Mouse (Mus musculus): ENCODE results near the gene Fubp3. TPM values are rescaled to one million over a fixed set of nuclear protein-coding genes. Genes with fewer than 3 reads are reported as not detected.

Fubp3 gene
- polyA plus RNA-seq, 1 experiment from 2014 or later: 63.0 TPM

GRCm38 (mm10) chr2:31641929-31642328 is 69.5 kb downstream of the Fubp3 start:
- no peak for ATAC-seq (replicated peaks)
- Histone ChIP-seq H3K4me2 (replicated peaks) (no peak overlapping the region), H3K27me3 (peaks cover 86% of the 10 kb centered on the region), H3K4me1 (peaks cover 51% of the 10 kb centered on the region), H3K27ac (replicated peaks) (no peak overlapping the region), H3K36me3 (no peaks in the 10 kb centered on the region), H3K4me3 (peak overlapping the region; percentile 10), H3K9ac (replicated peaks) (no peak overlapping the region), H3K9me3 (no peaks in the 10 kb centered on the region)
- 5% methylated on average over 18 of the region's 18 CpGs for WGBS

DNA sequence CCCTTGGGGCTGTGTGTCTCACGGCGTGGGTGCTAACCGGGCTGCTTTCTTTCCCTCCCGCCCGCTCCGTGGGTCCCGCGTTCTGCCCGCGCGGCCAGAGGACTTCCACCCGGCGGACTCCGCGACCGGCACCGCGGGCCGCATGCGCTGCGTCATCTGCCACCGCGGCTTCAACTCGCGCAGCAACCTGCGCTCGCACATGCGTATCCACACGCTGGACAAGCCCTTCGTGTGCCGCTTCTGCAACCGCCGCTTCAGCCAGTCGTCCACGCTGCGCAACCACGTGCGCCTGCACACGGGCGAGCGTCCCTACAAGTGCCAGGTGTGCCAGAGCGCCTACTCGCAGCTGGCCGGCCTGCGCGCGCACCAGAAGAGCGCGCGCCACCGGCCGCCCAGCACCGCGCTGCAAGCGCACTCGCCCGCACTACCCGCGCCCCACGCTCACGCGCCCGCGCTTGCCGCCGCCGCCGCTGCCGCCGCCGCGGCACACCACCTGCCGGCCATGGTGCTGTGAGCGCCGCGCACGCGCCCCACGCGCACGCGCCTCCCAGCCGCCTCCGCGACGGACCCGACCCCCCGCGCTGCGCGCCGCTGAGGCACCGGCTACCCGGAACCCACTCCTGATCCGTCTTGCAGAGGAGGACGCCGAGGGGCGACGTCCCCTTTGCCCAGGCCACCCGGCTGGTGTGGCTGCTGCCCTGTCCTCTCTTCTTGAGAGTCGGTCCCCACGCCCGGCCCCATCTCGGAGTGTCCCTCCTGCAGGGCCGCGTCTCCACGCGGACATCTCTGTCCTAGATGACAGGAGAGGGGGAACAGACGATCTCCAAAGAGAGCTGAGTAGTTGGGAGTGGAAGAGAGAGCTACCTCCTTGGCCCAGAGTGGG is 81.8 kb downstream of the Fubp3 start:
- Histone ChIP-seq H3K9me3 (no peaks in the 10 kb centered on the region), H3K27ac (replicated peaks) (no peak overlapping the region), H3K4me2 (replicated peaks) (peak overlapping the region; percentile 92), H3K9ac (replicated peaks) (peak overlapping the region; percentile 45), H3K4me1 (peaks cover 15% of the 10 kb centered on the region), H3K4me3 (peak overlapping the region; percentile 59), H3K27me3 (peaks cover 66% of the 10 kb centered on the region), H3K36me3 (no peaks in the 10 kb centered on the region)
- WGBS: under 1% methylated on average over 86 of the region's 109 CpGs
- peak; percentile 80 for ATAC-seq (replicated peaks)

DNA sequence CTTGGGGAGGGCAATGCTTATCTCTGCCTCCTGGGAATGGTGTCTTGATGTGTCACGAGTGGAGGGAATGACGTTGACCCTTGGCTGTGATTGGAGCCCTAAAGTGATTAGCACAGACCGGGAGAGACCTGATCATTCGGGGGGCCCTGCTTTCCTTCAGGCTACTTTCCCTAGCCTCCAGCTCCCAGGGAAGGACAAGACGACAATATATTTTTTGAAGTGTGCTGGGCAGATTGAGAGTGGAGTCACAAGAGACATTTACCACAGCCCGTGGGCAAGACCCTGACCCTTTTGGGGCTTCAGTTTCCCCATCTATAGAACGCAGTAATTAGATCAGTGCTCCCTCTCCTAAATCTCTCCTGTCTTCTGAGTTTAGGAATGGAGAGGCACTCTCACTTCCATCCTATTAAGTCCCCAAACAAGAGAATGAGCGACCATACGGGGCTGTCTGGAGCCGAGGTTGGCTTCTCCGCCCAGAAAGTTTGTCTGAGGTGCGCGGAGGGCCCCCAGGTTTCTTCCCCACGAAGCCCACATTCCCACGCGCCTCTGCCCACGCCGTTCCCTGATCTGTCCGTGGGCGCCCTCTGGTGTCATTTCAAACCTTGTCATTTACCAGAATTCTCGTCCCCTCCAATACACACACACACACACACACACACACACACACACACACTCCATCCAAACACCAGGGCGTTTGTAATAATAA is 82.6 kb downstream of the Fubp3 start:
- Histone ChIP-seq H3K9ac (replicated peaks) (peak overlapping the region; percentile 45), H3K4me1 (peaks cover 15% of the 10 kb centered on the region), H3K9me3 (no peaks in the 10 kb centered on the region), H3K27ac (replicated peaks) (no peak overlapping the region), H3K4me2 (replicated peaks) (peak overlapping the region; percentile 92), H3K4me3 (peak overlapping the region; percentile 59), H3K27me3 (peaks cover 60% of the 10 kb centered on the region), H3K36me3 (no peaks in the 10 kb centered on the region)
- ATAC-seq (replicated peaks): peak; percentile 38; the same call in 1 of the 2 replicates
- 5% methylated on average over 22 of the region's 22 CpGs for WGBS

GRCm38 (mm10) chr2:31656374-31656773 is 83.9 kb downstream of the Fubp3 start:
- Histone ChIP-seq H3K4me1 (peaks cover 15% of the 10 kb centered on the region), H3K9ac (replicated peaks) (no peak overlapping the region), H3K4me2 (replicated peaks) (no peak overlapping the region), H3K27ac (replicated peaks) (no peak overlapping the region), H3K27me3 (peaks cover 59% of the 10 kb centered on the region), H3K36me3 (no peaks in the 10 kb centered on the region), H3K4me3 (no peak overlapping the region), H3K9me3 (no peaks in the 10 kb centered on the region)
- no peak for ATAC-seq (replicated peaks)
- WGBS: 84% methylated on average over 7 of the region's 7 CpGs

DNA sequence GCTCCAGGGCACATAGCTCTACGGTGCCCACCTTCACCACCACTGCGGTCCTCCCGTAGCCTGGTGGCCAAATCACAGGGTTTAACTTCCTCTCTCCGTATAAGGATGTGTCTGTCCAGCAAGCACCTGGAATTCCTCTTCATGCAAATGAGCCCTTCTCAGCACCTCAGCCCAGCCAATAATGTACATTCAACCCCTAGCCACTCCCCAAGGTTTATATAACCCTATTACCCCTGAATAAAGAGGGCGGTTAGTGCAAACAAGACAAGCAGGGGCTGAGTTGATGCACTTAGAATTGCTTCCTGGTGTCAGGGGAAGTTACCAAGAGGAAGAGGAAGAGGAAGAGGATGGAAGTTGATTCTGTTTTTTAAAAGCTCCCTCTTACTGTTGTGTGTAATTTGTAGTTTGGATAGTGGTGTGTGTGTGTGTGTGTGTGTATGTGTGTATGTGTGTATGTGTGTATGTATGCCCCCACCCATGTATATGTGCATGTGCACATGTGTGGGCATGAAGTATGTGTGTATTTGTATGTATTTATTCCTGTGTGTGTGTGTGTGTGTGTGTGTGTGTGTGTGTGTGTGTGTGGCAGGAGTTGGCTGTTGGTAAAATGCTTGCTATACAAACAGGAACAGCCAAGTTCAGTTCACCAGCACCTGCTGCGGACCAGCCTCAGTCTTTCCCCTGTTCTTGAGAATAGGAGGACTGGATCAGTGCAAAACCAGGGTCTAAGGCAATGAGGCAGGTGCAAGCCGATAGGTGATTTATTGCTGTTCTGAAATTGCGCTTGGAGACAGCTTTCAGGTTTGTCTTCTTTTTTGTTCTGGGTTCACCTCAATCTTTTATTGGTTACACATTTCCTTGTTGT is 90.7 kb downstream of the Fubp3 start:
- H3K4me3 ChIP-seq: no peak overlapping the region
- WGBS: 71% methylated on average over 8 of the region's 8 CpGs
- no peak overlapping the region for H3K4me2 ChIP-seq (replicated peaks)
- no peak overlapping the region for H3K9ac ChIP-seq (replicated peaks)
- peaks cover 8% of the 10 kb centered on the region; the same call in 1 of the 2 replicates for H3K27me3 ChIP-seq
- H3K4me1 ChIP-seq: no peaks in the 10 kb centered on the region
- H3K36me3 ChIP-seq: no peaks in the 10 kb centered on the region
- H3K27ac ChIP-seq (replicated peaks): no peak overlapping the region
- ATAC-seq (replicated peaks): no peak
- H3K9me3 ChIP-seq: no peaks in the 10 kb centered on the region

GRCm38 (mm10) chr2:31663804-31664180 is 91.3 kb downstream of the Fubp3 start:
- no peak overlapping the region for H3K9ac ChIP-seq (replicated peaks)
- ATAC-seq (replicated peaks): no peak
- H3K9me3 ChIP-seq: no peaks in the 10 kb centered on the region
- no peaks in the 10 kb centered on the region for H3K4me1 ChIP-seq
- peaks cover 8% of the 10 kb centered on the region; the same call in 1 of the 2 replicates for H3K27me3 ChIP-seq
- H3K27ac ChIP-seq (replicated peaks): no peak overlapping the region
- no peak overlapping the region for H3K4me3 ChIP-seq
- no peaks in the 10 kb centered on the region for H3K36me3 ChIP-seq
- WGBS: 94% methylated on average over 1 of the region's 1 CpGs
- H3K4me2 ChIP-seq (replicated peaks): no peak overlapping the region

Small RNAs within 50 kb of the gene (microRNA-seq; reads per million reads assigned to microRNA genes)
- gene Mir6998: 0.88 reads per million

Other genes with a start within 250 kb of the Fubp3 start
- gene Ass1, start 102.4 kb upstream of the Fubp3 start, polyA plus RNA-seq (2015; fragmentation: Nextera tagmentation; extraction: Ambion mirVana): 4.5 and 6.3 TPM in 2 replicates
- 2.9 and 4.1 TPM in 2 replicates for gene Prdm12, start 67.4 kb downstream of the Fubp3 start, polyA plus RNA-seq (2015; fragmentation: Nextera tagmentation; extraction: Ambion mirVana)
- gene Exosc2, start 98.1 kb downstream of the Fubp3 start, polyA plus RNA-seq (2015; fragmentation: Nextera tagmentation; extraction: Ambion mirVana): 41.6 and 44.2 TPM in 2 replicates
- 23.6 and 23.7 TPM in 2 replicates for gene Abl1, start 115.7 kb downstream of the Fubp3 start, polyA plus RNA-seq (2015; fragmentation: Nextera tagmentation; extraction: Ambion mirVana)
- gene Qrfp, start 237.9 kb downstream of the Fubp3 start, polyA plus RNA-seq (2015; fragmentation: Nextera tagmentation; extraction: Ambion mirVana): 0.08 and 0.20 TPM in 2 replicates